Mouse (Mus musculus): ENCODE measurements around the gene Spag9. TPM values are rescaled to one million over a fixed set of nuclear protein-coding genes. Genes with fewer than 3 reads are reported as not detected.

Spag9 gene
- polyA plus RNA-seq (2014; fragmentation: Illumina TruSeq; extraction: RNeasy Lipid Tissue Mini Kit (QIAGEN cat#74804); ENCODE audit: low read depth, low replicate concordance), result 86.8 TPM

DNA sequence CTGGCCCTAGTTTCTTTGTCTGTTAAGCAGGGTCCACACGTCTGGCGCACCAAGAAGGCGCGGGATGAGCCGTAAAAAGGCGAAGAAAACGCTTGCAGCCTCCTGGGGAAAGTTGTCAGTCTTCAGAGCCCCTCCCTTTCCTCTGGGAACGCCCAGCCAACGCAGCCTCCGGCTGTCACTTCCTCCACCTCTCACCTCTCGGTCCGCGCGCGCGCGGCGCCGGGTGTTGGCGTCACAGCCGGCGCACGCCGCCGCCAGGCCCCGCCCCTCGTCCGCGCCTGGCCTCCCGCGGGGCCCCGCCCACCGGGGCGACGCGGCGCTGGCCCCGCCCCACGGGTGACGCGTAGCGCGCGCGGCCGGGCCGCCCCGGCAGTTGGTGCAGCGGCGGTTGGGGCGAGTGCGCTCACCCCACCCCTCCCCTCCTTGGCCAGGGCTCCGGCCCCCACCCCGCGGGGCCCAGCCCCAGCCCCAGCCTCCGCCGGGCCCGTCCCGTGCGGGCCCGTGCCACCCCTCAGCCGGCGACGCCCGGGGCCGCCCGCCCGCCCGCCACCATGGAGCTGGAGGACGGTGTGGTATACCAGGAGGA lies at the start of gene Spag9:
TSS of gene Spag9 (plus strand) at position 372 of the 586 bp plus-strand sequence.

DNA sequence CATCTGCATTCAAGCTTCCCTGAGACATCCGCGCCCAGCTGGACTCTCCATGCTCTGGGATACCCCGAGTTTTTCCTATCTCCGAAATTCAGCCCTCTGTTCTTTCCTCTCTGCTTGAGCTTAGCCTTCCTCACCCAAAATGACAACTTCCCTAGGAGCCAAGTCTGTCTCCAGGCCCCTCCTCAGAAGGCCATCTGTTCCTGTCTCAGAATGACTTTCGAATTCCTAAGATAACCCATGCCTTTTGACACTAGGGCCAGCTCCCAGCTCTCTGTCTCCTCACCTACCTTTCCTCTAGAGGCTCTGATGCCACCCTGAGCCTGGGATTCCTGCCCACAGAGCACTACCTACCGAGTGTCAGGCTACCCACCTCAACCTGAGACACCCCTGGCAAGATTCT lies 39.7 kb upstream of the Spag9 start, which contains the start of gene Nme2:
TSS of gene Nme2 (minus strand) at position 101 of the 400 bp plus-strand sequence.

DNA sequence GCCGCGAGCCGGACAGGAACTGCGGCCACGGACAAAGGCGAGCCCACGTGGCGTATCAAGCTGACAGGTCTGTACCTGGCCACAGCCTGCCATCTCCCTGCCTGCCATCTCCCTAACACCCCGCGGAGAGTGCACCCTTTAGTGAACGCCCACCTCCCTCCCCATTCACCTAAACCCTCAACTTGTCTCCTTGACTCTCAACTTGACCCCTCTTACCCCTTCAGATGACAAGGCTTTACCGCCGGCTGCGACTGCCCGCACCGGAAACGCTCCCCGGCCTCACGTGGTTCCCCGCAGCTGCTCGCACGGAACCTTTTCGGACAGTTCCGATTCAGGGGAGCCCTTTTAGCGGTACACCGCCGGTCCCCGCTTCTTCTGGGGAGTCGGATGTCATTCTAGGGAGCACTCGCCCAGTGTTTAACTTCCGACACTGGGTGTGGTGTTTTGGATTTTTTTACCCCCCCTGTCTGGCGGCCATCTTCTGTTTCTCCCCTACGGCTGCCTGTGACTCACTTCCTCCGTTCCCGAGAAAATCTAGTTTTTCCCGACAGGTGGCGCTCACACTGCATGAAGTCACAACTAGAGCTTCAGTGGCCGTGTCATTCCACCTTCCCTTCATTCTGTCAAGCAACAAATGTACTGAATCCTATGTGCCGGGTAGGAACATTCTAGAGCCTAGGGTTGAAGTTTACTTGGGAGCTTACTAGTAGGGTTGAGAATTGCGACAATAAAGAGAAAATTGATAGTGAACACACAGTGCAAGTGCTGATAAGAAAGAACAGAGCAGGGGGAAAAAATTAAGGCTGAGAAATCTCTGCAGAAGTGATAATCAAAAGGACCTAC lies 27.7 kb upstream of the Spag9 start, which contains the start of the genes Gm20390 and Nme1:
TSS of gene Gm20390 (minus strand) at position 289 of the 843 bp plus-strand sequence.
TSS of gene Nme1 (minus strand) at position 517 of the 843 bp plus-strand sequence.

Other genes starting within 250 kb of the Spag9 start
- 130 TPM for gene Utp18, start 110.3 kb upstream of the Spag9 start, polyA plus RNA-seq (2014; fragmentation: Illumina TruSeq; extraction: RNeasy Lipid Tissue Mini Kit (QIAGEN cat#74804); ENCODE audit: low read depth, low replicate concordance)
- gene Mbtd1, start 110.2 kb upstream of the Spag9 start, polyA plus RNA-seq (2014; fragmentation: Illumina TruSeq; extraction: RNeasy Lipid Tissue Mini Kit (QIAGEN cat#74804); ENCODE audit: low read depth, low replicate concordance), result 226 TPM
- 29.8 TPM for gene Nme2, start 39.8 kb upstream of the Spag9 start, polyA plus RNA-seq (2014; fragmentation: Illumina TruSeq; extraction: RNeasy Lipid Tissue Mini Kit (QIAGEN cat#74804); ENCODE audit: low read depth, low replicate concordance)
- not detected for gene Gm20390, start 27.8 kb upstream of the Spag9 start, polyA plus RNA-seq (2014; fragmentation: Illumina TruSeq; extraction: RNeasy Lipid Tissue Mini Kit (QIAGEN cat#74804); ENCODE audit: low read depth, low replicate concordance)
- gene Nme1, start 27.6 kb upstream of the Spag9 start, polyA plus RNA-seq (2014; fragmentation: Illumina TruSeq; extraction: RNeasy Lipid Tissue Mini Kit (QIAGEN cat#74804); ENCODE audit: low read depth, low replicate concordance), result 3.8 TPM
- 63.6 TPM for gene Tob1, start 215.4 kb downstream of the Spag9 start, polyA plus RNA-seq (2014; fragmentation: Illumina TruSeq; extraction: RNeasy Lipid Tissue Mini Kit (QIAGEN cat#74804); ENCODE audit: low read depth, low replicate concordance)
- not detected for gene Wfikkn2, start 249.9 kb downstream of the Spag9 start, polyA plus RNA-seq (2014; fragmentation: Illumina TruSeq; extraction: RNeasy Lipid Tissue Mini Kit (QIAGEN cat#74804); ENCODE audit: low read depth, low replicate concordance)

Measured in testis, adult 10 weeks (tissue).